9 mouse cellular contexts compared by ENCODE assay signal in genomic region chr1:136540407-136540895, GRCm38 (mm10).
DNase-seq lines count a peak whose midpoint lies in the region; ATAC-seq and TF ChIP-seq lines count a peak whose summit lies in the region.
"Had no signal": no experiment of that assay in that cellular context is flagged by ENCODE, and none has a peak within 500 bp of the region (broad histone marks: within the 10 kb centered on the region; RNA-seq: fewer than 3 reads in every experiment).

No protein-coding gene starts in this region.

- H3K4me3 ChIP-seq in kidney, adult 2 months (ENCODE audit: insufficient read depth, low read depth, low read length), result no peak overlapping the region
- H3K4me3 ChIP-seq in ES-E14 (ENCODE audit: insufficient read depth in 1 of 2, low read depth in 1 of 2, low read length in 2 of 2, poor library complexity in 1 of 2, severe bottlenecking in 1 of 2), result no peak overlapping the region
- no peak overlapping the region for H3K4me3 ChIP-seq in limb, embryonic 13.5 days
- H3K4me3 ChIP-seq: hindbrain, embryonic 15.5 days had no signal

- ATAC-seq in limb, embryonic 13.5 days (ENCODE audit: low FRiP score, low read depth), result peak; percentile 82

- H3K27ac ChIP-seq in kidney, adult 2 months (ENCODE audit: insufficient read depth, low read depth, low read length), result no peak overlapping the region
- no peak overlapping the region for H3K27ac ChIP-seq in ES-E14 (ENCODE audit: insufficient read depth, low read depth, low read length, poor library complexity, severe bottlenecking)
- no peak overlapping the region for H3K27ac ChIP-seq in limb, embryonic 13.5 days
- H3K27ac ChIP-seq: hindbrain, embryonic 15.5 days had no signal

- no peak for TF ChIP-seq CTCF in kidney, adult 2 months (conservative IDR thresholded peaks at IDR 0.05; ENCODE audit: insufficient read depth, insufficient read length, low read depth, low read length)

- in situ Hi-C loops in ES-E14 (cut with MboI; ENCODE audit: low sequenced_read_pairs in 2 of 2, unreplicated experiment in 2 of 2), result loop anchor here (25.0 kb wide), 1 partner anchor 572 kb away; no protein-coding TSS in a partner anchor

- H3K4me2 ChIP-seq in limb, embryonic 13.5 days (replicated peaks), result peak overlapping the region; percentile 19; the same call in 1 of the 2 replicates
- H3K4me2 ChIP-seq: hindbrain, embryonic 15.5 days had no signal

- no peak for TF ChIP-seq POLR2A in kidney, adult 2 months (IDR thresholded peaks at IDR 0.05; ENCODE audit: low read depth, low read length)

- no peaks in the 10 kb centered on the region for H3K36me3 ChIP-seq in kidney, adult 2 months (ENCODE audit: control insufficient read depth, insufficient read depth, low read length)
- peaks cover 2% of the 10 kb centered on the region; the same call in 1 of the 2 replicates for H3K36me3 ChIP-seq in ES-E14 (ENCODE audit: control insufficient read depth, insufficient read depth, low read length, poor library complexity, severe bottlenecking)
- no peaks in the 10 kb centered on the region for H3K36me3 ChIP-seq in limb, embryonic 13.5 days
- H3K36me3 ChIP-seq: hindbrain, embryonic 15.5 days had no signal

- H3K27me3 ChIP-seq in kidney, adult 2 months (replicated peaks; ENCODE audit: control insufficient read depth, insufficient read depth, low read length), result no peaks in the 10 kb centered on the region
- H3K27me3 ChIP-seq in limb, embryonic 13.5 days, result no peaks in the 10 kb centered on the region; the same call in 1 of the 2 replicates
- H3K27me3 ChIP-seq: hindbrain, embryonic 15.5 days had no signal

- no peak overlapping the region for H3K9ac ChIP-seq in ES-E14 (ENCODE audit: insufficient read depth, low read depth, low read length, poor library complexity, severe bottlenecking)
- no peak overlapping the region for H3K9ac ChIP-seq in limb, embryonic 13.5 days
- H3K9ac ChIP-seq: hindbrain, embryonic 15.5 days had no signal

- WGBS in kidney, adult 2 months, result 26% methylated on average over 9 of the region's 9 CpGs
- 17% methylated on average over 9 of the region's 9 CpGs for WGBS in limb, embryonic 13.5 days

- H3K4me1 ChIP-seq in kidney, adult 2 months (ENCODE audit: control insufficient read depth, insufficient read depth, low read length), result no peaks in the 10 kb centered on the region
- peaks cover 2 to 3% of the 10 kb centered on the region in 2 experiments; a peak in 2 of 4 replicates for H3K4me1 ChIP-seq in ES-E14 (ENCODE audit: control insufficient read depth in 2 of 2, insufficient read depth in 2 of 2, low read length in 2 of 2, poor library complexity in 1 of 2)
- peaks cover 25% of the 10 kb centered on the region for H3K4me1 ChIP-seq in limb, embryonic 13.5 days

- no peaks in the 10 kb centered on the region for H3K9me3 ChIP-seq in ES-E14 (ENCODE audit: control insufficient read depth, insufficient read depth, low read depth, low read length)
- peaks cover 5% of the 10 kb centered on the region; the same call in 1 of the 2 replicates for H3K9me3 ChIP-seq in limb, embryonic 13.5 days
- H3K9me3 ChIP-seq: hindbrain, embryonic 15.5 days had no signal

- DNase-seq in kidney, adult 2 months, result peak; percentile 14
- DNase-seq in kidney, adult 11 months, result no peak
- DNase-seq in ES-E14 (ENCODE audit: low read depth, low spot score), result no peak
- DNase-seq in heart, adult 11 months, result peak; percentile 95
- no peak for DNase-seq in cerebellum, postnatal 14 days
- DNase-seq in spleen, postnatal 36 days (ENCODE audit: low spot score in 2 of 2), result no peak
- no peak for DNase-seq in ovary, postnatal 36 days (ENCODE audit: low spot score)

TF ChIP-seq in ES-E14, 5 proteins besides CTCF, POLR2A, EP300 and RAD21:
- no peak for TF ChIP-seq ZNF384 (IDR thresholded peaks at IDR 0.05; ENCODE audit: low read depth, low read length)
- TF ChIP-seq HCFC1 (IDR thresholded peaks at IDR 0.05; ENCODE audit: borderline replicate concordance, insufficient read depth, low read length), result no peak
- peak; percentile 92 for TF ChIP-seq MAFK (IDR thresholded peaks at IDR 0.05; ENCODE audit: insufficient read depth, low read depth, low read length)

Comparison
In these comparisons a context has a peak if more than half of its experiments do, and no peak if none do; other contexts are left out.
1. DNase-seq: peak in kidney, adult 2 months (single experiment) and heart, adult 11 months (single experiment); none in kidney, adult 11 months (single experiment), ES-E14 (single experiment), cerebellum, postnatal 14 days (0 of 2), spleen, postnatal 36 days (0 of 2) and ovary, postnatal 36 days (single experiment).